Mouse (Mus musculus) lung, embryonic 14.5 days (tissue): Measurements from ENCODE around the gene Elfn2. TPM values are rescaled to one million over a fixed set of nuclear protein-coding genes. Genes with fewer than 3 reads are reported as not detected.

Experiments
- ATAC-seq: fragments of 200-750 bp; cut with Nextera tagmentation; 2 replicates; pipeline ENCODE4 v1.8.0; 2017; ENCODE audit warnings: mild to moderate bottlenecking, moderate TSS enrichment, moderate library complexity; ENCODE audit not compliant: insufficient read depth
- DNase-seq: peaks from one replicate; pipeline ENCODE4 v3.0.0-alpha.2; 2015
- H3K27ac ChIP-seq: fragments of 300-500 bp; sonication (generic); 2 replicates; pipeline ENCODE4 v1.5.1; 2014; ENCODE audit warnings: low read depth, mild to moderate bottlenecking, moderate library complexity
- H3K27me3 ChIP-seq: fragments of 300-500 bp; sonication (generic); 2 replicates; pipeline ENCODE4 v1.6.1; 2014; ENCODE audit warnings: low read length, control low read depth; ENCODE audit not compliant: insufficient read depth
- H3K36me3 ChIP-seq: fragments of 300-500 bp; sonication (generic); 2 replicates; pipeline ENCODE4 v1.6.1; 2014; ENCODE audit warnings: control low read depth; ENCODE audit not compliant: insufficient read depth
- H3K4me1 ChIP-seq: fragments of 300-500 bp; sonication (generic); 2 replicates; pipeline ENCODE4 v1.6.1; 2014; ENCODE audit warnings: antibody characterized with exemption, control low read depth; ENCODE audit not compliant: insufficient read depth
- H3K4me2 ChIP-seq: fragments of 300-500 bp; sonication (generic); 2 replicates; pipeline ENCODE4 v1.6.1; 2014; ENCODE audit warnings: mild to moderate bottlenecking
- H3K4me3 ChIP-seq: fragments of 300-500 bp; sonication (generic); 2 replicates; pipeline ENCODE4 v1.5.1; 2014; ENCODE audit warnings: low read depth, low read length
- H3K9ac ChIP-seq: fragments of 300-500 bp; sonication (generic); 2 replicates; pipeline ENCODE4 v1.6.1; 2014
- H3K9me3 ChIP-seq: fragments of 300-500 bp; sonication (generic); 2 replicates; pipeline ENCODE4 v1.6.1; 2016; ENCODE audit warnings: low read depth, low read length, control low read depth
- CTCF ChIP-seq: IDR thresholded peaks from 2 replicates; pipeline ENCODE4 v1.5.1; 2016; ENCODE audit warnings: antibody characterized with exemption, low read depth
- WGBS: fragments of 180-500 bp; shearing (Covaris S2); extraction: QIAGEN DNeasy Blood & Tissue Kit; methylation state at CpG from one replicate; pipeline ENCODE4 v1.1.7; 2014; 5-methylcytosine and 5-hydroxymethylcytosine counted together
- polyA plus RNA-seq: library from polyadenylated mRNA; unstranded; fragments of >200 nt; fragmentation: Nextera tagmentation; extraction: Ambion mirVana; gene quantifications from 2 replicates; pipeline ENCODE4 v1.2.1, GENCODE M21; 2014

Elfn2 gene
- polyA plus RNA-seq, 1 experiment from 2014 or later = 0.08 TPM

DNA sequence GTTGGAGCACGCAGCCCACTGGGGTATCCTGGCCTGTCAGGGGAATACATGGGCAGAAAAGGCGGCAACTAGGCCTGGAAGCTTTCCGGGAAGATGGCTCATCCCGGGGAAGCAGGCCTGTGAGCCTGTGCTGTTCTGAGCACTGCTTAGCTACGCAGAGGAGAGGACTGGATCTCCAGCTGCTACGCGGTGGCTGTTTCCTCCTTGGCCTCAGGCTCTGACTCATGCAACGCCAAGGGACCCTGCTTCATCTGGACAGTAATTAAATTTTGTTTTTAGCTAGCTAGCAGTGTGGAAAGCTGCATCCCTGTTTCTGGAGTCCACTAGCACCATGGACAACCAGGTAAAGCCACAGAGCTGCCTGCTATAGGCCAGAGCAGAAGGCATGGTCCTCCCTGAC, 36.8 kb downstream of the Elfn2 start:
- no peak overlapping the region for H3K27ac ChIP-seq
- no peak overlapping the region for H3K4me2 ChIP-seq
- no peak overlapping the region for H3K9ac ChIP-seq
- ATAC-seq (no peak), DNase-seq (no peak)
- 74% methylated on average over 8 of the region's 8 CpGs for WGBS
- H3K4me1 ChIP-seq = no peaks in the 10 kb centered on the region
- TF ChIP-seq CTCF = no peak
- no peak overlapping the region for H3K4me3 ChIP-seq
- H3K9me3 ChIP-seq = no peaks in the 10 kb centered on the region
- no peaks in the 10 kb centered on the region for H3K27me3 ChIP-seq
- H3K36me3 ChIP-seq = no peaks in the 10 kb centered on the region

GRCm38 (mm10) chr15:78681301-78681700, 37.3 kb downstream of the Elfn2 start:
- Histone ChIP-seq H3K4me3 (no peak overlapping the region), H3K36me3 (no peaks in the 10 kb centered on the region), H3K4me1 (no peaks in the 10 kb centered on the region), H3K27me3 (no peaks in the 10 kb centered on the region), H3K9ac (no peak overlapping the region), H3K4me2 (no peak overlapping the region), H3K9me3 (no peaks in the 10 kb centered on the region), H3K27ac (no peak overlapping the region)
- 76% methylated on average over 8 of the region's 8 CpGs for WGBS
- no peak for TF ChIP-seq CTCF
- DNase-seq = no peak
- ATAC-seq = no peak

DNA sequence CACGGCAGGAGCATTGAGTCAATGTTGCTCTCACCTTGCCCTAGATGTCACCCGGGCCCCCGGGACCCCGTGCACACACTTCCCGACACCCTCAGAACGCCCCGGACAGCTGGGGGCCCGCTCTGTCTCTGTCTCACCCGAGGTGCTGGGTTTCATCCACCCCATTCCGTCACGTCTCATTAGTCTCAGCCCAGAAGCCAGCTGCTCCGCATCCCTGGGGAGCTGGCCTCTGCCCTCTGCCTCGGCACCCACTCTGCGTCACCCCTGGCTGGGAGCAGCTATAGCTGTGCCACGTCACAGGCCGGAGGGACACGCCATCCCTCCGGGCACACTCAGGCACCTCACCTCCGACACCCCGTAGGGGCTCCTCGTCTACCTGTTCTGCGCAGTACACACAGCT, 38.3 kb downstream of the Elfn2 start:
- no peaks in the 10 kb centered on the region for H3K36me3 ChIP-seq
- H3K4me1 ChIP-seq = no peaks in the 10 kb centered on the region
- no peak overlapping the region for H3K27ac ChIP-seq
- H3K9me3 ChIP-seq = no peaks in the 10 kb centered on the region
- no peak for DNase-seq
- no peak overlapping the region for H3K4me3 ChIP-seq
- no peak for ATAC-seq
- no peak for TF ChIP-seq CTCF
- H3K4me2 ChIP-seq = no peak overlapping the region
- no peaks in the 10 kb centered on the region for H3K27me3 ChIP-seq
- H3K9ac ChIP-seq = no peak overlapping the region
- 61% methylated on average over 22 of the region's 22 CpGs for WGBS

DNA sequence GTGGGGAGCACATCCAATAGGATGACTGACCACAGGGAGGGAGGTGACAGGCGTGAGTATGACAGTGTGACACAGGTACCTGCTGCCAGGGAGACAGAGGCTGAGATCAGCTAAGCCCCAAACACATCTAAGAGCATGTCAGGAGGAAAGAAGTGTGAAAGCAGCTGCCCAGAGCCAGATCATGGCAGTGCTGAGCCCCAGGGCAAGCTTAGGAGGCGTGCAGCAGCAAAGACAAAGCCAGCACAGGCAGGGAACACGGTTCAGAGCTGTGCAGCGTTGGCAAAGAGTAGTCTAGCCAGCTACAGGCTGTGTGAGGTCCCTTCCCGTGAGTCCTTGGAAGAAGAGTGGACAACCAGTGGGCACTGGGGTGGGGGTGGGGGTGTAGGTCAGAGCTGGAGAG, 40.9 kb downstream of the Elfn2 start:
- Histone ChIP-seq H3K4me1 (no peaks in the 10 kb centered on the region), H3K4me2 (no peak overlapping the region), H3K36me3 (no peaks in the 10 kb centered on the region), H3K9ac (no peak overlapping the region), H3K27ac (no peak overlapping the region), H3K27me3 (peaks cover 21% of the 10 kb centered on the region), H3K4me3 (no peak overlapping the region), H3K9me3 (no peaks in the 10 kb centered on the region)
- no peak for DNase-seq
- TF ChIP-seq CTCF = no peak
- no peak for ATAC-seq
- WGBS = 58% methylated on average over 5 of the region's 5 CpGs

- no peaks in the 10 kb centered on the region for H3K4me1 ChIP-seq
- ATAC-seq = no peak
- peaks cover 28% of the 10 kb centered on the region for H3K27me3 ChIP-seq
These were observed 41.6 kb downstream of the Elfn2 start for GRCm38 (mm10) chr15:78677015-78677414.

DNA sequence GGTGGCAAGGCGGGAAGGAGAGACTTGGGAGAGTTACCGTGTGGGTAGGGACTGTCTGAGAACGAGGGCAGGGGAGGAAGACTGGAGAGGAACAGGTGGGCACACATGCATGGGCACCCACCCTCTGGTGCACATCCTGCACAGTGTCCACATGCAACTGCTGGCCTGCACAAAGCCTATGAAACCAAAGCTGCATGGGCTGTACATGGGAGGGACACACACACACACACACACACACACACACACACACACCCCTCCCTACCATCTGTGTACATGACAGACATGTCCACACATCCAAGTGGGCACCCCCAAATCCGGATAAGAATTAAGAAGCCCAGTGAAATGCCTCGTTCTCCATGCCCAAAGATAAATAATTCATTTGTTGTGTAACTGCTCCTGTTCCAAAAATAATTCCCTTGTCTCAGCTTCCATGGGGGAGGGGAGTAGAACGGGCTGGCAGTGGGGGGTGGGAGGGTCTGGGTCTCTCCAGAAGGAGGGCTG, 43.6 kb downstream of the Elfn2 start:
- peaks cover 38% of the 10 kb centered on the region for H3K27me3 ChIP-seq
- H3K9ac ChIP-seq = no peak overlapping the region
- no peak overlapping the region for H3K4me2 ChIP-seq
- no peak overlapping the region for H3K4me3 ChIP-seq
- WGBS = 50% methylated on average over 6 of the region's 6 CpGs
- H3K36me3 ChIP-seq = no peaks in the 10 kb centered on the region
- no peak overlapping the region for H3K27ac ChIP-seq
- no peaks in the 10 kb centered on the region for H3K9me3 ChIP-seq
- DNase-seq (no peak), ATAC-seq (no peak)
- no peak for TF ChIP-seq CTCF
- 0 out of 2 replicates have a peak, but pooled peaks cover 5% of the 10 kb centered on the region for H3K4me1 ChIP-seq

More at GRCm38 (mm10) chr15:78677015-78677414, 41.6 kb downstream of the Elfn2 start:
- WGBS = 71% methylated on average over 9 of the region's 9 CpGs
- H3K27ac ChIP-seq = no peak overlapping the region
- H3K4me2 ChIP-seq = no peak overlapping the region
- no peaks in the 10 kb centered on the region for H3K36me3 ChIP-seq
- DNase-seq = no peak
- H3K9me3 ChIP-seq = no peaks in the 10 kb centered on the region
- H3K9ac ChIP-seq = no peak overlapping the region
- no peak overlapping the region for H3K4me3 ChIP-seq
- no peak for TF ChIP-seq CTCF

DNA sequence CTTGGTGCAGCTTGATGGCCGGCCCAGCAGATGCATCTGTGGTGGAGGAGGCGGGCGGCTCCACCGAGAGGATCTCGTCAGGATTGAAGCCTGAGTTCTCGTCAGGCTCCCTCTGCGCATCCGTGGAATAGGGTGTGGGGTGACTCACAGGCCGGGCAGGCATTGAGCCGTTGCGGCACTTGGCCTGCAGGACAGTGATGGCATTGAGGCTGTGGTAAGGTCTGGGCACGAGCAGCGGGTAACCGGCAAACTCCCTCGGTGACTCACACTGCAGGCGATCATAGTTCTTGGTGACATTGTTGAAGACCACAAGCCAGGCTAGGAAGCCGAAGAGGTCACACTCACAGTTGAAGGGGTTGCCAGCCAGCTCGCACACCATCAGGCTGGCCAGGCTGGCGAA, 45.1 kb downstream of the Elfn2 start:
- Histone ChIP-seq H3K27me3 (peaks cover 38% of the 10 kb centered on the region), H3K9ac (no peak overlapping the region), H3K4me3 (no peak overlapping the region), H3K9me3 (no peaks in the 10 kb centered on the region), H3K4me1 (0 out of 2 replicates have a peak, but pooled peaks cover 5% of the 10 kb centered on the region), H3K4me2 (no peak overlapping the region), H3K36me3 (no peaks in the 10 kb centered on the region), H3K27ac (no peak overlapping the region)
- WGBS = 70% methylated on average over 19 of the region's 19 CpGs
- no peak for DNase-seq
- no peak for TF ChIP-seq CTCF
- no peak for ATAC-seq

DNA sequence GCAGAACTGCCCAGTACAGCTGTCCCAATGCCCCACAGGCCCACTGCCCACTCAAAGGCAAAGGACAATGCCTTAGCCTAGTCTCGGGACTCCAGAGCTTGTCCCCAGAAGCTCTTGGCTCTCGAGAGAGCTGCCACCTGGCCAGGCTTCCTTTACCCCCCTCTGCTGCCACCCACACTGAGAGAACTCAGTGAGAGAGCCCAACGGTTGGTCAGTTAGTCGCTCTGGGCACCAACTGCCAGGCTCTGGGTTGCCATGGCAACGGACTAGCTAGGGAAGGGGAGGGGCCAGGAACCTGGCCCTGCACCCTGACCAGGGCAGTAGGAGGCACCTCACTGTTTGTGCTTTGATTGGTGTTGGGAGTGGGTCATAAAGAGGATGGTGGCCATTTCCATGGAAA, 48.2 kb downstream of the Elfn2 start:
- Histone ChIP-seq H3K4me1 (0 out of 2 replicates have a peak, but pooled peaks cover 5% of the 10 kb centered on the region), H3K36me3 (no peaks in the 10 kb centered on the region), H3K27ac (no peak overlapping the region), H3K9me3 (no peaks in the 10 kb centered on the region), H3K4me2 (no peak overlapping the region), H3K27me3 (peaks cover 38% of the 10 kb centered on the region), H3K4me3 (no peak overlapping the region), H3K9ac (no peak overlapping the region)
- no peak for ATAC-seq
- WGBS = 38% methylated on average over 5 of the region's 5 CpGs
- peak; percentile 46 for DNase-seq
- no peak for TF ChIP-seq CTCF
